ENCODE assay signal across 8 mouse cellular contexts in genomic region chr11:70413961-70414360, GRCm38 (mm10). TPM values are rescaled to one million over a fixed set of nuclear protein-coding genes. Genes with fewer than 3 reads are reported as not detected.
A peak's percentile ranks its signal among the peaks of the same experiment; 100 is the strongest.
DNase-seq lines count a peak whose midpoint lies in the region; ATAC-seq and TF ChIP-seq lines count a peak whose summit lies in the region.

No protein-coding gene starts in this region.

- ATAC-seq in G1E (ENCODE audit: extremely low read depth, insufficient number of reproducible peaks, low FRiP score, poor library complexity, severe bottlenecking): no peak
- peak; percentile 59 for ATAC-seq in monocyte, adult 5-6 weeks (replicated peaks; ENCODE audit: insufficient number of reproducible peaks, low FRiP score, low TSS enrichment, poor library complexity, severe bottlenecking)

- H3K27ac ChIP-seq in cerebellum, adult 2 months (ENCODE audit: insufficient read depth, low read length): no peak overlapping the region

- peak; percentile 77 for DNase-seq in heart, adult 8-10 months (ENCODE audit: low spot score)
- no peak for DNase-seq in heart, postnatal 25 days (ENCODE audit: low spot score)
- DNase-seq in G1E (ENCODE audit: low spot score): no peak
- DNase-seq in cerebellum, adult 2 months: peak; percentile 63 to 72
- DNase-seq in gastrocnemius, postnatal 14 days: peak; percentile 56
- peak; percentile 65 for DNase-seq in left cerebral cortex, adult 11 months (ENCODE audit: low spot score)
- DNase-seq in testis, postnatal 10 days (ENCODE audit: low spot score): peak; percentile 84

- peak; percentile 90 for TF ChIP-seq CTCF in G1E (IDR thresholded peaks at IDR 0.05; ENCODE audit: low read depth, low read length)
- peak; percentile 73 for TF ChIP-seq CTCF in cerebellum, adult 2 months (IDR thresholded peaks at IDR 0.05; ENCODE audit: borderline replicate concordance, insufficient read depth, low read depth, low read length)

- no peak for TF ChIP-seq POLR2A in cerebellum, adult 2 months (IDR thresholded peaks at IDR 0.05; ENCODE audit: borderline replicate concordance, insufficient read depth, low read length)

- intact Hi-C loops in heart, postnatal 25 days (cut with DNase I): loop anchor here (1.0 kb wide), 1 partner anchor 92 kb away; no protein-coding TSS in a partner anchor
- intact Hi-C loops in gastrocnemius, postnatal 14 days (cut with DNase I; ENCODE audit: low total_unique reads): no loop called here

- H3K9me3 ChIP-seq in G1E (replicated peaks): no peaks in the 10 kb centered on the region

- WGBS in cerebellum, adult 2 months: 5% methylated on average over 3 of the region's 3 CpGs

- no peaks in the 10 kb centered on the region for H3K36me3 ChIP-seq in G1E (replicated peaks)

- H3K4me3 ChIP-seq in G1E (ENCODE audit: low read depth, low read length): no peak overlapping the region
- no peak overlapping the region for H3K4me3 ChIP-seq in cerebellum, adult 2 months (replicated peaks; ENCODE audit: insufficient read depth, low read depth, low read length)

- peaks cover 9% of the 10 kb centered on the region for H3K4me1 ChIP-seq in G1E (ENCODE audit: insufficient read depth, low read depth, low read length)
- no peaks in the 10 kb centered on the region for H3K4me1 ChIP-seq in cerebellum, adult 2 months (ENCODE audit: control insufficient read depth, insufficient read depth, low read length)

- peaks cover 10% of the 10 kb centered on the region for H3K27me3 ChIP-seq in G1E (ENCODE audit: insufficient read depth, low read length)
- no peaks in the 10 kb centered on the region for H3K27me3 ChIP-seq in cerebellum, adult 2 months (ENCODE audit: control insufficient read depth, insufficient read depth, low read length)

RNA-seq across cellular contexts. Expression of gene Pelp1, which starts 4.1 kb away (rescaled TPM):
- total RNA-seq in heart, adult 8-10 months (2022): 10 to 100 TPM; 19.1 to 23.0 (median 20.6) TPM
- total RNA-seq in heart, postnatal 25 days (2021): 10 to 100 TPM; 17.9 to 21.1 TPM
- total RNA-seq in G1E (2014; fragmentation: Nextera tagmentation) (36.5 and 39.9 TPM in 2 replicates), G1E (2017) (6.9 and 7.8 TPM in 2 replicates)
- polyA plus RNA-seq in G1E (2012): 104 and 111 TPM in 2 replicates
- 18.3 and 20.1 TPM in 2 replicates for polyA plus RNA-seq in cerebellum, adult 2 months (2012; rRNA removed)
- 10 to 100 TPM; 14.9 to 18.6 TPM for total RNA-seq in gastrocnemius, postnatal 14 days (2021)
- total RNA-seq in monocyte, adult 5-6 weeks (2017): 1.6 to 4.9 TPM (median 2.1 TPM) in 3 replicates

RNA-seq across cellular contexts. Expression of gene Arrb2, which starts 18.5 kb away (rescaled TPM):
- 10 to 100 TPM in 2 of 4 experiments, 1 to 10 TPM in 2; 9.0 to 10.9 (median 9.9) TPM for total RNA-seq in heart, adult 8-10 months (2022)
- 10 to 100 TPM in 1 of 2 experiments, 1 to 10 TPM in 1; 9.0 to 11.6 TPM for total RNA-seq in heart, postnatal 25 days (2021)
- total RNA-seq in G1E (2014; fragmentation: Nextera tagmentation) (51.7 and 69.3 TPM in 2 replicates), G1E (2017) (97.1 and 114 TPM in 2 replicates)
- 327 and 349 TPM in 2 replicates for polyA plus RNA-seq in G1E (2012)
- polyA plus RNA-seq in cerebellum, adult 2 months (2012; rRNA removed): 70.5 and 79.7 TPM in 2 replicates
- total RNA-seq in gastrocnemius, postnatal 14 days (2021): 1 to 10 TPM; 8.3 to 9.7 TPM
- total RNA-seq in monocyte, adult 5-6 weeks (2017): 94.2 to 148 TPM (median 113 TPM) in 3 replicates

RNA-seq across cellular contexts. Expression of gene Med11, which starts 37.8 kb away (rescaled TPM):
- 10 to 100 TPM in 1 of 4 experiments, 1 to 10 TPM in 3; 5.9 to 10.6 (median 6.9) TPM for total RNA-seq in heart, adult 8-10 months (2022)
- total RNA-seq in heart, postnatal 25 days (2021): 1 to 10 TPM; 7.5 to 8.2 TPM
- total RNA-seq in G1E (2014; fragmentation: Nextera tagmentation): 13.2 and 18.1 TPM in 2 replicates
- total RNA-seq in G1E (2017): 37.0 and 42.4 TPM in 2 replicates
- polyA plus RNA-seq in G1E (2012): 18.5 and 22.6 TPM in 2 replicates
- 20.4 and 20.5 TPM in 2 replicates for polyA plus RNA-seq in cerebellum, adult 2 months (2012; rRNA removed)
- total RNA-seq in gastrocnemius, postnatal 14 days (2021): 1 to 10 TPM; 6.2 to 6.5 TPM
- 37.7 to 56.2 TPM (median 52.1 TPM) in 3 replicates for total RNA-seq in monocyte, adult 5-6 weeks (2017)

RNA-seq across cellular contexts. Expression of gene Zmynd15, which starts 45.3 kb away (rescaled TPM):
- total RNA-seq in heart, adult 8-10 months (2022): 1 to 10 TPM; 1.1 to 2.7 (median 1.9) TPM
- 1 to 10 TPM; 2.3 to 2.7 TPM for total RNA-seq in heart, postnatal 25 days (2021)
- total RNA-seq in G1E (2014; fragmentation: Nextera tagmentation) (not detected in 2 replicates), G1E (2017) (0.06 and 0.66 TPM in 2 replicates)
- polyA plus RNA-seq in G1E (2012): not detected in 2 replicates
- polyA plus RNA-seq in cerebellum, adult 2 months (2012; rRNA removed): 0.21 and 0.25 TPM in 2 replicates
- under 1 TPM; 0.31 to 0.84 TPM for total RNA-seq in gastrocnemius, postnatal 14 days (2021)
- 0.21 TPM in 1 of 3 replicates, not detected in the others for total RNA-seq in monocyte, adult 5-6 weeks (2017)

RNA-seq across cellular contexts. Expression of gene Cxcl16, which starts 45.8 kb away (rescaled TPM):
- 10 to 100 TPM in 1 of 4 experiments, 1 to 10 TPM in 3; 8.4 to 10.3 (median 9.6) TPM for total RNA-seq in heart, adult 8-10 months (2022)
- 1 to 10 TPM; 8.4 to 9.4 TPM for total RNA-seq in heart, postnatal 25 days (2021)
- total RNA-seq in G1E (2014; fragmentation: Nextera tagmentation): not detected in 2 replicates
- not detected in 2 replicates for total RNA-seq in G1E (2017)
- polyA plus RNA-seq in G1E (2012): not detected in 2 replicates
- polyA plus RNA-seq in cerebellum, adult 2 months (2012; rRNA removed): 1.8 and 2.6 TPM in 2 replicates
- total RNA-seq in gastrocnemius, postnatal 14 days (2021): 1 to 10 TPM; 2.6 to 3.1 TPM
- total RNA-seq in monocyte, adult 5-6 weeks (2017): 1.6 to 3.5 TPM (median 2.8 TPM) in 3 replicates

Comparison
In these comparisons a context has a peak if more than half of its experiments do, and no peak if none do; other contexts are left out.
1. DNase-seq: peak in heart, adult 8-10 months (single experiment), cerebellum, adult 2 months (2 of 2), gastrocnemius, postnatal 14 days (single experiment), left cerebral cortex, adult 11 months (single experiment) and testis, postnatal 10 days (single experiment); none in heart, postnatal 25 days (single experiment) and G1E (single experiment).